Mouse (Mus musculus): ENCODE measurements around the gene Tgfbr3.
"Not testable (repeated sequence)": the region's sequence is repeated elsewhere in the genome, so short reads cannot be mapped to it uniquely, and the experiment has no call there.

DNA sequence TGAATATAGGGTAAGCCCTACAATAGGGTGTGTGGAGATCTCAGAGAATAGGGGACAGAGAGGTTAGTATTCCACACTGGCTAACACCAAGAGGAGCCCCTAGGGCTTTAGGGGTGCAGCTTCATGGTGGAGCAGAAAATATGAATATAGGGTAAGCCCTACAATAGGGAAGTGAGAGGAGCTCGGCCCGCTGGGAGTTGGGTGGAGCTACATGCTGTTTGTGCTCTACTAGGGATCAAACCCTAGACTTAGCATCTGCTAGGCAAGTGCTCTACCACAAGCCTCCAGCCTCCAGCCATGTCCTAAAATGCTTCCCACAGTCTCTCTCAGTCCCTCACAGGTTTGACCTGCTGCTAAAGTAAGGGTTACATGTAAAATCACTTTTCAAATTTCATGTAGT, 65.9 kb downstream of the Tgfbr3 start:
- not testable (repeated sequence) for TF ChIP-seq CTCF, POLR2A (IDR thresholded peaks at IDR 0.05; ENCODE audit: extremely low read depth, insufficient read depth, low read length)
